Mouse (Mus musculus) thymus, postnatal 14 days (tissue): ENCODE data around the gene Tmem41a.

Source experiments
- DNase-seq: peaks from one replicate; pipeline ENCODE4 v3.0.0; 2021

The Tmem41a gene

GRCm38 (mm10) chr16:21893890-21894289 lies 53.5 kb downstream of the Tmem41a start:
- DNase-seq: no peak

- DNase-seq: no peak
These were observed 59.8 kb downstream of the Tmem41a start for GRCm38 (mm10) chr16:21887601-21888000.
